ENCODE assay signal across 9 mouse cellular contexts in genomic region chr11:49251380-49251761, GRCm38 (mm10). TPM values are rescaled to one million over a fixed set of nuclear protein-coding genes. Genes with fewer than 3 reads are reported as not detected.
DNase-seq lines count a peak whose midpoint lies in the region; ATAC-seq and TF ChIP-seq lines count a peak whose summit lies in the region.
"Had no signal": no experiment of that assay in that cellular context is flagged by ENCODE, and none has a peak within 500 bp of the region (broad histone marks: within the 10 kb centered on the region; RNA-seq: fewer than 3 reads in every experiment).

No protein-coding gene starts in this region.

- no peaks in the 10 kb centered on the region for H3K9me3 ChIP-seq in forebrain, embryonic 15.5 days
- no peaks in the 10 kb centered on the region for H3K9me3 ChIP-seq in liver, embryonic 16.5 days (replicated peaks; ENCODE audit: control insufficient read depth, low read length)

- H3K27ac ChIP-seq in heart, adult 2 months: peak overlapping the region; percentile 99
- no peak overlapping the region for H3K27ac ChIP-seq in forebrain, embryonic 15.5 days (replicated peaks)
- peak overlapping the region; percentile 94 for H3K27ac ChIP-seq in liver, embryonic 16.5 days (ENCODE audit: low read length)

- no peak for TF ChIP-seq POLR2A in heart, adult 2 months (IDR thresholded peaks at IDR 0.05; ENCODE audit: insufficient read depth, low read depth, low read length)

- intact Hi-C loops in heart, adult 2 months (cut with DNase I): loop anchor here (2.0 to 5.0 kb wide), 3 partner anchors 49 to 434 kb away; partner anchors contain the start of genes Trim41 and Zfp62

- no peaks in the 10 kb centered on the region for H3K27me3 ChIP-seq in heart, adult 2 months (ENCODE audit: control insufficient read depth, insufficient read depth, low read length)
- H3K27me3 ChIP-seq in forebrain, embryonic 15.5 days: no peaks in the 10 kb centered on the region
- H3K27me3 ChIP-seq in liver, embryonic 16.5 days (ENCODE audit: control insufficient read depth, insufficient read depth, low read depth, low read length): no peaks in the 10 kb centered on the region

- no peak for ATAC-seq in forebrain, embryonic 15.5 days (replicated peaks)
- ATAC-seq in liver, embryonic 16.5 days (ENCODE audit: low read depth): no peak

- H3K36me3 ChIP-seq in heart, adult 2 months (ENCODE audit: control insufficient read depth, insufficient read depth, low read length): peaks cover 30% of the 10 kb centered on the region
- H3K36me3 ChIP-seq in forebrain, embryonic 15.5 days: no peaks in the 10 kb centered on the region
- peaks cover 19% of the 10 kb centered on the region for H3K36me3 ChIP-seq in liver, embryonic 16.5 days (ENCODE audit: control insufficient read depth, insufficient read depth)

- no peak for TF ChIP-seq CTCF in heart, adult 2 months (IDR thresholded peaks at IDR 0.05)

- H3K79me2 ChIP-seq in heart, adult 2 months (replicated peaks; ENCODE audit: control insufficient read depth, insufficient read depth, low read length): peaks cover 8% of the 10 kb centered on the region

- WGBS in heart, adult 2 months: 38% methylated on average over 7 of the region's 7 CpGs
- 74% methylated on average over 7 of the region's 7 CpGs for WGBS in forebrain, embryonic 15.5 days
- 15% methylated on average over 7 of the region's 7 CpGs for WGBS in liver, embryonic 16.5 days (ENCODE audit: insufficient replicate concordance)

- H3K4me2 ChIP-seq in forebrain, embryonic 15.5 days (replicated peaks): peak overlapping the region; percentile 88
- H3K4me2 ChIP-seq in liver, embryonic 16.5 days (ENCODE audit: low read depth, low read length): peak overlapping the region; percentile 80

- peak overlapping the region; percentile 65 for H3K4me3 ChIP-seq in heart, adult 2 months
- peak overlapping the region; percentile 62; the same call in 1 of the 2 replicates for H3K4me3 ChIP-seq in forebrain, embryonic 15.5 days
- H3K4me3 ChIP-seq in liver, embryonic 16.5 days (ENCODE audit: low read depth, low read length): peak overlapping the region; percentile 84

- H3K4me1 ChIP-seq in heart, adult 2 months (ENCODE audit: control insufficient read depth, insufficient read depth, low read length): peaks cover 33% of the 10 kb centered on the region
- peaks cover 19% of the 10 kb centered on the region for H3K4me1 ChIP-seq in forebrain, embryonic 15.5 days
- H3K4me1 ChIP-seq in liver, embryonic 16.5 days (ENCODE audit: control insufficient read depth, low read depth, low read length): peaks cover 62% of the 10 kb centered on the region

- TF ChIP-seq EP300 in heart, adult 2 months (IDR thresholded peaks at IDR 0.05; ENCODE audit: insufficient read depth, low read depth, low read length): no peak

- no peak for DNase-seq in heart, adult 2 months
- DNase-seq in heart, adult 9 months (ENCODE audit: low spot score in 2 of 2): no peak
- peak; percentile 64 for DNase-seq in A20 (ENCODE audit: low read depth, low spot score)
- no peak for DNase-seq in urinary bladder, adult 2 months (ENCODE audit: low spot score)
- no peak for DNase-seq in ovary, postnatal 36 days (ENCODE audit: low spot score)
- no peak for DNase-seq in cerebellum, adult 11-12 months
- DNase-seq: adrenal gland, postnatal 10 days had no signal

- H3K9ac ChIP-seq in heart, adult 2 months (ENCODE audit: low read depth, low read length): peak overlapping the region; percentile 93
- no peak overlapping the region for H3K9ac ChIP-seq in forebrain, embryonic 15.5 days (replicated peaks)
- H3K9ac ChIP-seq in liver, embryonic 16.5 days (ENCODE audit: low read depth, low read length): peak overlapping the region; percentile 96

RNA-seq across cellular contexts. Expression of gene Mgat1, which starts 7.4 kb away (rescaled TPM):
- total RNA-seq in heart, adult 2 months (2021): 10 to 100 TPM; 59.2 to 72.3 TPM
- polyA plus RNA-seq in heart, adult 2 months (2012; rRNA removed): 74.4 and 86.4 TPM in 2 replicates
- polyA plus RNA-seq in forebrain, embryonic 15.5 days (2015; fragmentation: Nextera tagmentation; extraction: Ambion mirVana): 30.2 and 30.3 TPM in 2 replicates
- polyA plus RNA-seq in liver, embryonic 16.5 days (2015; fragmentation: Nextera tagmentation; extraction: Ambion mirVana): 41.5 TPM in 2 replicates
- 61.8 and 63.4 TPM in 2 replicates for polyA plus RNA-seq in urinary bladder, adult 2 months (2012; rRNA removed)

RNA-seq across cellular contexts. Expression of gene Olfr1393, which starts 26.7 kb away (rescaled TPM):
- under 1 TPM; 0.39 TPM for total RNA-seq in heart, adult 2 months (2021)
- 1.8 and 2.1 TPM in 2 replicates for polyA plus RNA-seq in heart, adult 2 months (2012; rRNA removed)
- polyA plus RNA-seq in forebrain, embryonic 15.5 days (2015; fragmentation: Nextera tagmentation; extraction: Ambion mirVana): not detected in 2 replicates
- polyA plus RNA-seq in liver, embryonic 16.5 days (2015; fragmentation: Nextera tagmentation; extraction: Ambion mirVana): 0.06 TPM in 1 of 2 replicates, not detected in the other
- polyA plus RNA-seq in urinary bladder, adult 2 months (2012; rRNA removed): 0.06 and 0.12 TPM in 2 replicates
- total RNA-seq: adrenal gland, postnatal 10 days had no signal

RNA-seq across cellular contexts. Expression of gene Olfr1392, which starts 33.7 kb away (rescaled TPM):
- not detected for total RNA-seq in heart, adult 2 months (2021)
- 0.08 TPM in 1 of 2 replicates, not detected in the other for polyA plus RNA-seq in heart, adult 2 months (2012; rRNA removed)
- polyA plus RNA-seq in forebrain, embryonic 15.5 days (2015; fragmentation: Nextera tagmentation; extraction: Ambion mirVana): not detected in 2 replicates
- polyA plus RNA-seq in liver, embryonic 16.5 days (2015; fragmentation: Nextera tagmentation; extraction: Ambion mirVana): not detected in 2 replicates
- 0.10 and 0.15 TPM in 2 replicates for polyA plus RNA-seq in urinary bladder, adult 2 months (2012; rRNA removed)
- total RNA-seq: adrenal gland, postnatal 10 days had no signal

RNA-seq across cellular contexts. Expression of gene Zfp62, which starts 48.3 kb away (rescaled TPM):
- 10 to 100 TPM; 23.9 to 28.9 TPM for total RNA-seq in heart, adult 2 months (2021)
- 2.9 and 8.2 TPM in 2 replicates for polyA plus RNA-seq in heart, adult 2 months (2012; rRNA removed)
- 54.7 and 55.1 TPM in 2 replicates for polyA plus RNA-seq in forebrain, embryonic 15.5 days (2015; fragmentation: Nextera tagmentation; extraction: Ambion mirVana)
- 11.1 and 11.7 TPM in 2 replicates for polyA plus RNA-seq in liver, embryonic 16.5 days (2015; fragmentation: Nextera tagmentation; extraction: Ambion mirVana)
- 12.4 and 17.0 TPM in 2 replicates for polyA plus RNA-seq in urinary bladder, adult 2 months (2012; rRNA removed)

RNA-seq across cellular contexts. Expression of gene Olfr10, which starts 53.2 kb away (rescaled TPM):
- total RNA-seq in heart, adult 2 months (2021): not detected
- polyA plus RNA-seq in heart, adult 2 months (2012; rRNA removed): not detected in 2 replicates
- not detected in 2 replicates for polyA plus RNA-seq in forebrain, embryonic 15.5 days (2015; fragmentation: Nextera tagmentation; extraction: Ambion mirVana)
- not detected in 2 replicates for polyA plus RNA-seq in liver, embryonic 16.5 days (2015; fragmentation: Nextera tagmentation; extraction: Ambion mirVana)
- polyA plus RNA-seq in urinary bladder, adult 2 months (2012; rRNA removed): not detected in 2 replicates
- total RNA-seq: adrenal gland, postnatal 10 days had no signal
